Comparison of ENCODE assay signal across 22 mouse cellular contexts in the genomic region with DNA sequence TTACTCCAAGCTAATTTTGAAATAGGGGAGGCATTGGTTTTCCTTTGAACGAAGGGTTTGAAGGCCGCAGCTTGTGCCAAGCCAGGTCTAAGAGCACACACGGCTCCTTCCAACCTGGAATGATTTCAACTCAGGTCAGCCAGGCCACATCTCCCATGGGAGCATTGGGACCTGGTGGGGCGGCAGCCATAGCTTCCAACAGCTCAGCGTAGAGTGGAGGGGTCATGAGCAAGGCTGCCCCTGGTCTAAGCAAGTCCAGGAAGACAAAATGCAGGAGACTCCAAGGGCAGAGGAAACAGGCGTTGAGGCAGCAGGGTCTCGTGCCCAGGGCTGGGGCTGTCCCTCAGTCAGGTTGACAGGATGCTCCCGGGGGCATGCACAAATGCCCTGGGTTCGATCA. TPM values are rescaled to one million over a fixed set of nuclear protein-coding genes. Genes with fewer than 3 reads are reported as not detected.
DNase-seq lines count a peak whose midpoint lies in the region; ATAC-seq and TF ChIP-seq lines count a peak whose summit lies in the region.
"Had no signal": no experiment of that assay in that cellular context is flagged by ENCODE, and none has a peak within 500 bp of the region (broad histone marks: within the 10 kb centered on the region; RNA-seq: fewer than 3 reads in every experiment).

No protein-coding gene starts in this region.

- H3K36me3 ChIP-seq in hindbrain, embryonic 11.5 days (ENCODE audit: control insufficient read depth, insufficient read depth, low read length): no peaks in the 10 kb centered on the region
- no peaks in the 10 kb centered on the region for H3K36me3 ChIP-seq in hindbrain, postnatal 0 days (ENCODE audit: insufficient read depth, low read length)
- H3K36me3 ChIP-seq in midbrain, embryonic 12.5 days: no peaks in the 10 kb centered on the region
- H3K36me3 ChIP-seq: limb, embryonic 13.5 days; liver, embryonic 15.5 days; stomach, embryonic 15.5 days had no signal

- WGBS in hindbrain, embryonic 11.5 days: 83% methylated on average over 9 of the region's 9 CpGs
- 77% methylated on average over 9 of the region's 9 CpGs for WGBS in hindbrain, postnatal 0 days
- WGBS in midbrain, embryonic 12.5 days: 89% methylated on average over 9 of the region's 9 CpGs

- TF ChIP-seq CTCF in hindbrain, postnatal 0 days (IDR thresholded peaks at IDR 0.05; ENCODE audit: low read depth): no peak

- H3K27ac ChIP-seq in hindbrain, embryonic 11.5 days (ENCODE audit: low read depth, low read length): 0 out of 2 replicates have a peak overlapping the region, but pooled peaks have one; percentile 5
- H3K27ac ChIP-seq in hindbrain, postnatal 0 days: no peak overlapping the region
- H3K27ac ChIP-seq in midbrain, embryonic 12.5 days (replicated peaks): peak overlapping the region; percentile 47
- H3K27ac ChIP-seq: limb, embryonic 13.5 days; liver, embryonic 15.5 days; stomach, embryonic 15.5 days had no signal

- no peak overlapping the region for H3K4me2 ChIP-seq in hindbrain, embryonic 11.5 days (replicated peaks; ENCODE audit: low read depth, low read length)
- no peak overlapping the region for H3K4me2 ChIP-seq in hindbrain, postnatal 0 days (ENCODE audit: low read depth, low read length)
- no peak overlapping the region for H3K4me2 ChIP-seq in midbrain, embryonic 12.5 days (replicated peaks)
- H3K4me2 ChIP-seq: limb, embryonic 13.5 days; liver, embryonic 15.5 days; stomach, embryonic 15.5 days had no signal

- H3K9me3 ChIP-seq in hindbrain, embryonic 11.5 days (ENCODE audit: control insufficient read depth, low read length): no peaks in the 10 kb centered on the region
- H3K9me3 ChIP-seq in hindbrain, postnatal 0 days (ENCODE audit: low read length): no peaks in the 10 kb centered on the region
- no peaks in the 10 kb centered on the region for H3K9me3 ChIP-seq in midbrain, embryonic 12.5 days
- H3K9me3 ChIP-seq: liver, embryonic 15.5 days; stomach, embryonic 15.5 days had no signal

- no peak for ATAC-seq in hindbrain, embryonic 11.5 days (ENCODE audit: low FRiP score)
- ATAC-seq in hindbrain, postnatal 0 days: no peak
- ATAC-seq in midbrain, embryonic 12.5 days (ENCODE audit: low FRiP score, low read depth): no peak
- ATAC-seq: intestine, embryonic 16.5 days had no signal

- H3K4me1 ChIP-seq in hindbrain, embryonic 11.5 days (replicated peaks; ENCODE audit: control insufficient read depth, insufficient read depth, low read length): no peaks in the 10 kb centered on the region
- H3K4me1 ChIP-seq in hindbrain, postnatal 0 days (ENCODE audit: insufficient read depth, low read length): no peaks in the 10 kb centered on the region
- H3K4me1 ChIP-seq in midbrain, embryonic 12.5 days: peaks cover 24% of the 10 kb centered on the region
- H3K4me1 ChIP-seq: liver, embryonic 15.5 days; stomach, embryonic 15.5 days had no signal

- DNase-seq in hindbrain, embryonic 11.5 days (ENCODE audit: low spot score): no peak
- no peak for DNase-seq in hindbrain, postnatal 0 days (ENCODE audit: low spot score)
- peak; percentile 77 for DNase-seq in adrenal gland, postnatal 10 days
- DNase-seq in adrenal gland, postnatal 25 days: peak; percentile 42
- DNase-seq in T-cell, adult 2 months (ENCODE audit: low spot score): no peak
- no peak for DNase-seq in spleen, adult 12 weeks (ENCODE audit: low spot score)
- DNase-seq: cerebellum, adult 8-10 months; retina, postnatal 1 day had no signal

- H3K9ac ChIP-seq in hindbrain, embryonic 11.5 days (ENCODE audit: low read depth, low read length): no peak overlapping the region
- H3K9ac ChIP-seq in hindbrain, postnatal 0 days (replicated peaks; ENCODE audit: low read length): no peak overlapping the region
- no peak overlapping the region for H3K9ac ChIP-seq in midbrain, embryonic 12.5 days (replicated peaks)
- H3K9ac ChIP-seq: limb, embryonic 13.5 days; liver, embryonic 15.5 days; stomach, embryonic 15.5 days had no signal

- H3K27me3 ChIP-seq in hindbrain, embryonic 11.5 days (ENCODE audit: control insufficient read depth, insufficient read depth, low read length): no peaks in the 10 kb centered on the region
- no peaks in the 10 kb centered on the region for H3K27me3 ChIP-seq in hindbrain, postnatal 0 days (ENCODE audit: insufficient read depth, low read length)
- no peaks in the 10 kb centered on the region for H3K27me3 ChIP-seq in midbrain, embryonic 12.5 days
- H3K27me3 ChIP-seq: limb, embryonic 13.5 days; liver, embryonic 15.5 days; stomach, embryonic 15.5 days had no signal

- no peak overlapping the region for H3K4me3 ChIP-seq in hindbrain, embryonic 11.5 days (ENCODE audit: low read depth, low read length)
- no peak overlapping the region for H3K4me3 ChIP-seq in hindbrain, postnatal 0 days (ENCODE audit: low read length)
- H3K4me3 ChIP-seq in midbrain, embryonic 12.5 days: no peak overlapping the region
- H3K4me3 ChIP-seq: limb, embryonic 13.5 days; liver, embryonic 15.5 days; stomach, embryonic 15.5 days had no signal

RNA-seq across cellular contexts. Expression of a gene that starts 25.8 kb away (rescaled TPM):
- polyA plus RNA-seq in hindbrain, embryonic 11.5 days (2014; fragmentation: Nextera tagmentation; extraction: Ambion mirVana): not detected in 2 replicates
- not detected in 2 replicates for total RNA-seq in hindbrain, postnatal 0 days (2014; rRNA removed)
- not detected in 2 replicates for polyA plus RNA-seq in hindbrain, postnatal 0 days (2015; fragmentation: Nextera tagmentation; extraction: Ambion mirVana)
- not detected for total RNA-seq in adrenal gland, postnatal 10 days (2021)
- total RNA-seq in adrenal gland, postnatal 25 days (2021): not detected in 2 replicates
- polyA plus RNA-seq in midbrain, embryonic 12.5 days (2016; fragmentation: Nextera tagmentation; extraction: Ambion mirVana): not detected in 2 replicates
- total RNA-seq: heart, adult 8-10 months; heart, postnatal 25 days; left cerebral cortex, adult 18-20 months; monocyte, adult 5-6 weeks had no signal
- polyA plus RNA-seq: embryonic facial prominence, embryonic 14.5 days; forebrain, embryonic 11.5 days; intestine, embryonic 16.5 days; large intestine, adult 2 months; limb, embryonic 13.5 days; liver, embryonic 15.5 days; neural tube, embryonic 14.5 days; small intestine, adult 2 months; stomach, embryonic 15.5 days had no signal

RNA-seq across cellular contexts. Expression of a gene that starts 28.5 kb away (rescaled TPM):
- 33.0 and 41.9 TPM in 2 replicates for polyA plus RNA-seq in hindbrain, embryonic 11.5 days (2014; fragmentation: Nextera tagmentation; extraction: Ambion mirVana)
- 68.6 and 74.4 TPM in 2 replicates for total RNA-seq in hindbrain, postnatal 0 days (2014; rRNA removed)
- 43.3 and 55.1 TPM in 2 replicates for polyA plus RNA-seq in hindbrain, postnatal 0 days (2015; fragmentation: Nextera tagmentation; extraction: Ambion mirVana)
- 100 to 1,000 TPM; 154 to 227 TPM for total RNA-seq in adrenal gland, postnatal 10 days (2021)
- 92.6 and 100 TPM in 2 replicates for total RNA-seq in adrenal gland, postnatal 25 days (2021)
- polyA plus RNA-seq in midbrain, embryonic 12.5 days (2016; fragmentation: Nextera tagmentation; extraction: Ambion mirVana): 12.7 and 17.2 TPM in 2 replicates

Comparison
In these comparisons a context has a peak if more than half of its experiments do, and no peak if none do; other contexts are left out.
1. DNase-seq: peak in adrenal gland, postnatal 10 days (single experiment) and adrenal gland, postnatal 25 days (single experiment); none in hindbrain, embryonic 11.5 days (single experiment), hindbrain, postnatal 0 days (single experiment), T-cell, adult 2 months (single experiment) and spleen, adult 12 weeks (single experiment).